Mouse (Mus musculus) MEL (cell line): ENCODE measurements around the gene Sit1. TPM values are rescaled to one million over a fixed set of nuclear protein-coding genes. Genes with fewer than 3 reads are reported as not detected.

Experiments
- DNase-seq: peaks from one replicate; pipeline ENCODE4 v3.0.0; 2011; ENCODE audit warnings: low read depth, low spot score
- H3K27ac ChIP-seq: 2 replicates; pipeline ENCODE4 v1.5.1; 2012; ENCODE audit warnings: low read depth, mild to moderate bottlenecking, control low read depth, low read length, moderate library complexity; ENCODE audit not compliant: control insufficient read depth
- H3K27me3 ChIP-seq, 2 experiments: fragments of 150-350 bp in 1 of 2; sonication (generic) in 1 of 2; 2 replicates each; pipeline ENCODE4 v1.6.1; 2012; ENCODE audit warnings: low read length in 2 of 2, mild to moderate bottlenecking in 2 of 2, improper control_type of control experiment in 1 of 2, moderate library complexity in 1 of 2; ENCODE audit not compliant: insufficient read depth in 2 of 2, control insufficient read depth in 1 of 2
- H3K36me3 ChIP-seq, 2 experiments: 2 replicates each; pipeline ENCODE4 v1.6.1; 2012 to 2014; ENCODE audit warnings: low read length in 2 of 2, improper control_type of control experiment in 1 of 2, inconsistent platforms in 1 of 2, mild to moderate bottlenecking in 1 of 2; ENCODE audit not compliant: insufficient read depth in 2 of 2, control insufficient read depth in 1 of 2
- H3K4me1 ChIP-seq, 2 experiments: fragments of 150-350 bp in 1 of 2; sonication (generic) in 1 of 2; 2 replicates each; pipeline ENCODE4 v1.6.1; 2012; ENCODE audit warnings: low read length in 2 of 2, improper control_type of control experiment in 1 of 2, mild to moderate bottlenecking in 1 of 2; ENCODE audit not compliant: insufficient read depth in 2 of 2, control insufficient read depth in 1 of 2
- H3K4me3 ChIP-seq, 2 experiments: fragments of 150-350 bp in 1 of 2; sonication (generic) in 1 of 2; 2 replicates each; pipeline ENCODE4 v1.5.1; 2012; ENCODE audit warnings: low read depth in 2 of 2, low read length in 2 of 2, mild to moderate bottlenecking in 2 of 2, moderate library complexity in 2 of 2, control low read depth in 1 of 2, improper control_type of control experiment in 1 of 2; ENCODE audit not compliant: control insufficient read depth in 1 of 2, insufficient read depth in 1 of 2
- H3K79me2 ChIP-seq: 2 replicates; pipeline ENCODE4 v1.6.1; 2012; ENCODE audit warnings: mild to moderate bottlenecking, low read length, moderate library complexity; ENCODE audit not compliant: control insufficient read depth, poor library complexity, insufficient read depth
- H3K9ac ChIP-seq: 2 replicates; pipeline ENCODE4 v1.6.1; 2012; ENCODE audit warnings: low read depth, mild to moderate bottlenecking, control low read depth, low read length, moderate library complexity; ENCODE audit not compliant: control insufficient read depth, poor library complexity, severe bottlenecking
- H3K9me3 ChIP-seq: fragments of 150-350 bp; sonication (generic); replicated peaks from 2 replicates; pipeline ENCODE4 v1.6.1; 2012; ENCODE audit warnings: mild to moderate bottlenecking, low read length, improper control_type of control experiment, moderate library complexity; ENCODE audit not compliant: insufficient read depth
- CHD1 ChIP-seq: IDR thresholded peaks from 2 replicates; pipeline ENCODE4 v1.6.1; 2012; ENCODE audit warnings: low read depth, mild to moderate bottlenecking, inconsistent platforms, low read length, improper control_type of control experiment
- CHD2 ChIP-seq: IDR thresholded peaks from 2 replicates; pipeline ENCODE4 v1.6.1; 2011; ENCODE audit warnings: low read length, improper control_type of control experiment
- E2F4 ChIP-seq: IDR thresholded peaks from 2 replicates; pipeline ENCODE4 v1.6.1; 2011; ENCODE audit warnings: low read depth, low read length, improper control_type of control experiment, borderline replicate concordance
- EP300 ChIP-seq, 2 experiments: IDR thresholded peaks; 2 replicates each; pipeline ENCODE4 v1.6.1; 2011; ENCODE audit warnings: improper control_type of control experiment in 2 of 2, low read length in 2 of 2, low read depth in 1 of 2, mild to moderate bottlenecking in 1 of 2
- GABPA ChIP-seq: IDR thresholded peaks from 2 replicates; pipeline ENCODE4 v1.6.1; 2012; ENCODE audit warnings: low read depth, mild to moderate bottlenecking, inconsistent platforms, low read length, improper control_type of control experiment, moderate library complexity
- GATA1 ChIP-seq: IDR thresholded peaks from 2 replicates; pipeline ENCODE4 v1.6.1; 2011; ENCODE audit warnings: low read depth, low read length, improper control_type of control experiment
- HCFC1 ChIP-seq: IDR thresholded peaks from 2 replicates; pipeline ENCODE4 v1.6.1; 2012; ENCODE audit warnings: low read depth, mild to moderate bottlenecking, inconsistent platforms, low read length, improper control_type of control experiment, moderate library complexity
- JUND ChIP-seq: IDR thresholded peaks from 2 replicates; pipeline ENCODE4 v1.6.1; 2011; ENCODE audit warnings: low read depth, mild to moderate bottlenecking, improper control_type of control experiment, low read length
- KAT2A ChIP-seq: conservative IDR thresholded peaks from 2 replicates; pipeline ENCODE4 v1.6.1; 2012; ENCODE audit warnings: low read depth, low read length, improper control_type of control experiment, inconsistent platforms
- MAFK ChIP-seq: IDR thresholded peaks from 2 replicates; pipeline ENCODE4 v1.6.1; 2011; ENCODE audit warnings: low read depth, mild to moderate bottlenecking, low read length, improper control_type of control experiment, borderline replicate concordance
- MAX ChIP-seq: IDR thresholded peaks from 2 replicates; pipeline ENCODE4 v1.6.1; 2011; ENCODE audit warnings: low read length, improper control_type of control experiment
- MAZ ChIP-seq: IDR thresholded peaks from 2 replicates; pipeline ENCODE4 v1.6.1; 2012; ENCODE audit warnings: low read depth, mild to moderate bottlenecking, inconsistent platforms, low read length, improper control_type of control experiment
- MEF2A ChIP-seq: IDR thresholded peaks from 2 replicates; pipeline ENCODE4 v1.6.1; 2014; ENCODE audit warnings: low read depth, mild to moderate bottlenecking, inconsistent platforms, low read length, improper control_type of control experiment; ENCODE audit not compliant: poor library complexity, insufficient replicate concordance, severe bottlenecking; ENCODE audit errors: extremely low read depth
- MXI1 ChIP-seq: IDR thresholded peaks from 2 replicates; pipeline ENCODE4 v1.6.1; 2011; ENCODE audit warnings: mild to moderate bottlenecking, low read depth, low read length, improper control_type of control experiment
- MYB ChIP-seq: IDR thresholded peaks from 2 replicates; pipeline ENCODE4 v1.6.1; 2011; ENCODE audit warnings: mild to moderate bottlenecking, low read depth, low read length, improper control_type of control experiment
- MYC ChIP-seq: IDR thresholded peaks from 2 replicates; pipeline ENCODE4 v1.6.1; 2011; ENCODE audit warnings: low read depth, mild to moderate bottlenecking, low read length, improper control_type of control experiment, moderate library complexity
- NELFE ChIP-seq: IDR thresholded peaks from 2 replicates; pipeline ENCODE4 v1.6.1; 2011; ENCODE audit warnings: low read depth, low read length, improper control_type of control experiment
- NRF1 ChIP-seq: IDR thresholded peaks from 2 replicates; pipeline ENCODE4 v1.6.1; 2014; ENCODE audit warnings: low read depth, mild to moderate bottlenecking, inconsistent platforms, low read length, improper control_type of control experiment, moderate library complexity; ENCODE audit not compliant: poor library complexity, insufficient read depth, severe bottlenecking
- POLR2A ChIP-seq, 2 experiments: IDR thresholded peaks; 2 replicates each; pipeline ENCODE4 v1.6.1; 2011 to 2012; ENCODE audit warnings: low read length in 2 of 2, mild to moderate bottlenecking in 2 of 2, control low read depth in 1 of 2, improper control_type of control experiment in 1 of 2, low read depth in 1 of 2, moderate library complexity in 1 of 2; ENCODE audit not compliant: control insufficient read depth in 1 of 2, insufficient read depth in 1 of 2, poor library complexity in 1 of 2
- POLR2AphosphoS2 ChIP-seq: IDR thresholded peaks from 2 replicates; pipeline ENCODE4 v1.6.1; 2011; ENCODE audit warnings: low read length, improper control_type of control experiment
- POLR2AphosphoS5 ChIP-seq: IDR thresholded peaks from 2 replicates; pipeline ENCODE4 v1.6.1; 2012; ENCODE audit warnings: low read depth, borderline replicate concordance, mild to moderate bottlenecking, inconsistent platforms, low read length, moderate library complexity, mixed read lengths
- RAD21 ChIP-seq: IDR thresholded peaks from 2 replicates; pipeline ENCODE4 v1.6.1; 2011; ENCODE audit warnings: mild to moderate bottlenecking, low read depth, low read length, improper control_type of control experiment
- SIN3A ChIP-seq: IDR thresholded peaks from 2 replicates; pipeline ENCODE4 v1.6.1; 2012; ENCODE audit warnings: low read length, improper control_type of control experiment, inconsistent platforms
- TCF12 ChIP-seq: IDR thresholded peaks from 2 replicates; pipeline ENCODE4 v1.6.1; 2014; ENCODE audit warnings: low read depth, mild to moderate bottlenecking, inconsistent platforms, low read length, improper control_type of control experiment, moderate library complexity
- USF2 ChIP-seq, 2 experiments: IDR thresholded peaks; 2 replicates each; pipeline ENCODE4 v1.6.1; 2011 to 2012; ENCODE audit warnings: improper control_type of control experiment in 2 of 2, low read length in 2 of 2, borderline replicate concordance in 1 of 2, inconsistent platforms in 1 of 2, low read depth in 1 of 2, mild to moderate bottlenecking in 1 of 2; ENCODE audit not compliant: insufficient read depth in 1 of 2
- ZKSCAN1 ChIP-seq: IDR thresholded peaks from 2 replicates; pipeline ENCODE4 v1.6.1; 2012; ENCODE audit warnings: low read depth, mild to moderate bottlenecking, inconsistent platforms, low read length, improper control_type of control experiment, moderate library complexity
- ZNF384 ChIP-seq: IDR thresholded peaks from 2 replicates; pipeline ENCODE4 v1.6.1; 2012; ENCODE audit warnings: low read depth, mild to moderate bottlenecking, inconsistent platforms, low read length, improper control_type of control experiment
- polyA plus RNA-seq, 2 experiments: library from polyadenylated mRNA; stranded (reverse) in 1 of 2; unstranded in 1 of 2; fragments of >175 nt in 1 of 2; fragments of >200 nt in 1 of 2; gene quantifications; 2 replicates each; pipeline versions ENCODE4 v1.2.1 to v1.2.4; 2012; ENCODE audit warnings: low replicate concordance in 2 of 2, low read depth in 1 of 2; ENCODE audit not compliant: insufficient read length in 2 of 2, insufficient read depth in 1 of 2, missing spikeins in 1 of 2
- total RNA-seq: library from RNA; depleted of rRNA; stranded (reverse); fragments of 300-350 nt; gene quantifications from 2 replicates; pipeline ENCODE4 v1.2.3, GENCODE M21; 2012

Sit1 gene
- total and polyA plus RNA-seq, 3 experiments: 0.06 to 0.08 TPM; not detected in 1

DNA sequence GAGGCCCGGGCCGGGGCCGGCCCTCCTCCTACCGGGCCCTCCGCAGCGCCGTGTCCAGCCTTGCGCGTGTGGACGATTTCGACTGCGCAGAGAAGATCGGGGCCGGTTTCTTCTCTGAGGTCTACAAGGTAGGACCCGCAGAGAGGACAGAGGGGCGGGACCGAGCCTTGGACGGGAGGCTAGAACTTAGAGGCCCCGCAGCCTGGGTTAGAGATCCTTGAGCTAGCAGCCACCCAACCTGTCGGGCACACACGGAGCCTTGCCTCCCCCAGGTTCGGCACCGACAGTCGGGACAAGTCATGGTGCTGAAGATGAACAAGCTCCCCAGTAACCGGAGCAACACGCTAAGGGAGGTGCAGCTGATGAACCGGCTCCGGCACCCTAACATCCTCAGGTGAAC lies 40.0 kb downstream of the Sit1 start:
- peak overlapping the region; percentile 87 for H3K9ac ChIP-seq
- no peak overlapping the region for H3K27ac ChIP-seq
- H3K4me1 ChIP-seq: peaks cover 0 to 1% of the 10 kb centered on the region in 2 experiments; a peak in 2 of 4 replicates
- no peaks in the 10 kb centered on the region for H3K27me3 ChIP-seq
- TF ChIP-seq TCF12 (no peak), RAD21 (no peak), NRF1 (peak; percentile 32; the same call in 1 of the 2 replicates), CHD1 (no peak)
- TF ChIP-seq, all 39 proteins: peak for 1
- peak; percentile 51 for DNase-seq
- Histone ChIP-seq H3K36me3 (no peaks in the 10 kb centered on the region), H3K79me2 (peaks cover 3% of the 10 kb centered on the region; the same call in 1 of the 2 replicates), H3K9me3 (no peaks in the 10 kb centered on the region), H3K4me3 (peak overlapping the region; percentile 78 to 97)

DNA sequence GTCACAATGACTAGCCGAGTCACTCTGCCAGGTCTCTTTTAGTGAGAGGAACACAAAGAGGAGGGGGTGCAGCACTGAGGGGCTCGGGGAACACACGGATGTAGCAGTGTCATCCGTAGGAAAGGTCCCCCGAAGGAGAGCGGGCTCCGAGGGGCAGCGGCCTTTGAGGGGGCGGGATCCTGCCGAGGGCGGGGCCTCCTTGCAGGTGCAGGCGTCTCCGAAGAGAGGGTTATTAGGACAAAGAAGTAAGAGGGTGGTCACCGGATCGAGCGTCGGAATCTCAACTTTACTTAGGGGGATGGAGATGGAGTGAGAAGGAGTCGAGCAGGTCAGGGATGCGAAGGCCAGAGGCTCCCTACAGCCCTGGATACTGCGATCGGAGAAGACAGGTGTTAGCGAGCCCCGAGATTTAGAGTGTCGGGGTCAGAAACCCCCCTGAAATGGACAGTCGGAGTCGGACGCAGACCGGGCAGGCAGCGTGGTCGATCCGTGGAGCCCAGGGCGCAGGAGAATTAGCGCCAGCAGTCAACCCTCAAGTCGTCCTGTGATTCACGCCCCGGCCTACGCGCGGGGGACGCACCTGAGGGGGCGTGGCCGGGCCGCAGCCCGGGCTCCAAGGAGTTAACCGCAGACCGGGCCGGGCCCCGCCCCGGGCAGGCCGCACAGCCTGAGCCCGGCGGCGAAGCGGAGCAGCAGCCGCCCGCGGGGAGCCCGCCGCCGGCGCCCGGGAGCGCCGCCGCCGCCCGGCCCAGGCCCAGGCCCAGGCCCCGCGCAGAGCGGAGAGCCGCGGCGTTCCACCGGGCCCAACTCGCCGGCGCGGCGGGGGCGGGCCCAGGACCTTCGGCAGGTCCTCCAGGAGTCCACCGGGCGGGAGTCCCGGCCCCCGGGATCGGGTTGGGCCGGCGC lies 40.8 kb downstream of the Sit1 start:
- DNase-seq: peak; percentile 83
- peak overlapping the region; percentile 78 to 97 for H3K4me3 ChIP-seq
- peak overlapping the region; percentile 87 for H3K9ac ChIP-seq
- H3K79me2 ChIP-seq: peaks cover 3% of the 10 kb centered on the region; the same call in 1 of the 2 replicates
- peak overlapping the region; percentile 30 for H3K27ac ChIP-seq
- TF ChIP-seq RAD21 (no peak), POLR2AphosphoS2 (no peak), E2F4 (no peak), JUND (no peak), MAFK (no peak), USF2 (IDR thresholded peaks at IDR 0.05; ENCODE audit: borderline replicate concordance in 1 of 2, insufficient read depth in 1 of 2, low read depth in 1 of 2, low read length in 2 of 2) (no peak), EP300 (IDR thresholded peaks at IDR 0.05; ENCODE audit: low read depth in 1 of 2, low read length in 2 of 2) (0 out of 4 replicates have a peak, but pooled peaks of 1 of the 2 experiments have one; percentile 10), TCF12 (peak; percentile 25; the same call in 1 of the 2 replicates), ZNF384 (no peak), ZKSCAN1 (no peak), MAZ (no peak), CHD2 (no peak), NRF1 (no peak), GABPA (no peak), SIN3A (peak; percentile 16; the same call in 1 of the 2 replicates), MEF2A (no peak), POLR2A (IDR thresholded peaks at IDR 0.05; ENCODE audit: control insufficient read depth in 1 of 2, insufficient read depth in 1 of 2, low read depth in 1 of 2, low read length in 2 of 2, poor library complexity in 1 of 2) (no peak; a peak in 1 of 4 replicates), POLR2AphosphoS5 (no peak), HCFC1 (peak; percentile 39; the same call in 1 of the 2 replicates), MYC (no peak), MAX (no peak), GATA1 (no peak), KAT2A (no peak), MYB (no peak), NELFE (peak; percentile 22; the same call in 1 of the 2 replicates), MXI1 (peak; percentile 3; the same call in 1 of the 2 replicates)
- no peaks in the 10 kb centered on the region for H3K27me3 ChIP-seq
- no peaks in the 10 kb centered on the region for H3K36me3 ChIP-seq
- H3K4me1 ChIP-seq: peaks cover 0 to 1% of the 10 kb centered on the region in 2 experiments; a peak in 2 of 4 replicates
- H3K9me3 ChIP-seq: no peaks in the 10 kb centered on the region
